Mouse (Mus musculus): ENCODE measurements around the gene Pfn2.

Gene Pfn2

GRCm38 (mm10) chr3:57847760-57848185 is at the start of gene Pfn2:
Gene Pfn2, minus strand, starts transcription at chr3:57848079.
- WGBS: under 1% methylated on average over 50 of the region's 52 CpGs

GRCm38 (mm10) chr3:57882945-57883344 is 35.1 kb upstream of the Pfn2 start:
- WGBS: 30% methylated on average over 3 of the region's 3 CpGs

- WGBS: under 1% methylated on average over 88 of the region's 104 CpGs
Measured at GRCm38 (mm10) chr3:57846912-57847759, 743 bp downstream of the Pfn2 start.

GRCm38 (mm10) chr3:57846662-57846911 is 1.3 kb downstream of the Pfn2 start:
- WGBS: 2% methylated on average over 9 of the region's 9 CpGs

- 10% methylated on average over 11 of the region's 11 CpGs for WGBS
Measured at GRCm38 (mm10) chr3:57845786-57846661, 1.9 kb downstream of the Pfn2 start.

GRCm38 (mm10) chr3:57836911-57837310 is 11.0 kb downstream of the Pfn2 start:
- WGBS: 65% methylated on average over 4 of the region's 4 CpGs

- 79% methylated on average over 11 of the region's 11 CpGs for WGBS
Measured at GRCm38 (mm10) chr3:57833585-57833984, 14.3 kb downstream of the Pfn2 start.

- 51% methylated on average over 3 of the region's 3 CpGs for WGBS
Measured at GRCm38 (mm10) chr3:57825866-57826265, 22.0 kb downstream of the Pfn2 start.

GRCm38 (mm10) chr3:57815447-57815846 is 32.4 kb downstream of the Pfn2 start:
- WGBS: 72% methylated on average over 6 of the region's 6 CpGs

GRCm38 (mm10) chr3:57795071-57795470 is 52.8 kb downstream of the Pfn2 start:
- 50% methylated on average over 6 of the region's 6 CpGs for WGBS

Data from cerebral cortex, adult 2 months (tissue).